Mouse (Mus musculus) neutrophil, adult 5-6 weeks (primary cell): ENCODE measurements around the gene 1600002K03Rik. TPM values are rescaled to one million over a fixed set of nuclear protein-coding genes. Genes with fewer than 3 reads are reported as not detected.
"Not testable (repeated sequence)": the region's sequence is repeated elsewhere in the genome, so short reads cannot be mapped to it uniquely, and the experiment has no call there.

Experiments
- ATAC-seq: fragments of 151-379, 151-347 bp; 2 replicates; pipeline ENCODE4 v1.8.0; 2017; ENCODE audit warnings: mild to moderate bottlenecking, moderate TSS enrichment; ENCODE audit not compliant: insufficient number of reproducible peaks, poor library complexity, low FRiP score, severe bottlenecking; ENCODE audit errors: extremely low read depth
- total RNA-seq: library from RNA; stranded (forward); fragments of 200-1000 nt; gene quantifications from 2 replicates; pipeline ENCODE4 v1.2.3, GENCODE M21; 2017

Gene 1600002K03Rik
- total RNA-seq, 1 experiment from 2014 or later: 14.2 TPM

DNA sequence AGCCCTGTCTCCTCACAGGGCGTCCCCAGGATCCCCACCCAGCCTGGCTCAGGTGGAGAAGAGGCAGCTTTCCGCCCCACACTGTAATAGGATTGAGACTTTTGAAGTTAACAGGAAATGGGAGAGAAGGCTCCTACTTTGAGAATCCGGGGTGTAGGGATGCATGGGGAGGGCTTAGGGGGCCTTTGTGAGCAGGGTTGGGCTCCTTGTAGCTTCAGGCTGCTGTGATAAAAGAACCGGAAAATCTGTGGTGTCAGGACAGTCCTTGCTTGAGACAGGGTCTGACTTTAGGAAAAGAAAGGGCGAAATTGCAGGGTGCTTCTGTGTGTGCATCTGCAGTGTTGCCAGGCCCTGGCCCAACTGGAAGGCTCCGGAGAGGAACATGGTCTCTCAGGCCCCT, 27.7 kb downstream of the 1600002K03Rik start:
- no peak for ATAC-seq

DNA sequence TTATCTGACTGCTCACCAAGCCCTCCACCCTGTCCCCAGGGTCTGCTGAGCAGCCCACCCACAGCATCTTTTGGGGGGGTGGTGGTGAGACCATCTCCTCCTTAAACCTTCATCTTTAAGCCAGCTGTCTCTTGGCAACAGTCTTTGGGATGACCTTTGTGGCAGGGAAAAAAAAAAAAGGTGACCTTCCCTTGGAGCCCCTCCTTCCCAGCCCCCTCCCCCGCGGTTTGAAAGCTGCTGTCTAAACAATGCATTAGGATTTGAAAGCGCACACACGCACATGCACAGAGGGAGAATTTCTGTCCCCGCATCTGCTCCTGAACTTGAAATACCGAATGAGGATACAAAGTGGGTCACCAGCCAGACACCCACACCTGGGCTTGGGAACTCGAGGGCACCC, 31.3 kb downstream of the 1600002K03Rik start:
- no peak for ATAC-seq

DNA sequence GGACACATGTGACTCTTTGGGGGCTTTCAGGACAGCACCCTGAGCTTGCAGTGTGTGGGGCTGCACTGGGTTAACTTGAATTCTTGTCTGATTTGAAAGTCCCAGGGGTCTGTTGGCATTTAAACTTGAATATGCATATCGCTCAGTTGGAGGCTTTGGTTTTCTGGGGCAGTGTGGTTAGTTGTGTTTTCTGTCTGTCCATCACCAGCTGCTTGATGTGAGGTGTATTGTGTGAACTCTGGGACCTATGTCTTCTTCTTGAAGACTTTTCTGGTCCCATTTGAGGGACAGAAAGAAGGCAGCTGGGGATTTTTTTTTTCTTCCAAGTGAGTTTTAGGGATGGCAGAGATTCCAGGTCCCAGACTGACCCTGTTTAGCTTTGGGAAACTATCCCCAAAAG, 34.5 kb downstream of the 1600002K03Rik start:
- no peak for ATAC-seq

DNA sequence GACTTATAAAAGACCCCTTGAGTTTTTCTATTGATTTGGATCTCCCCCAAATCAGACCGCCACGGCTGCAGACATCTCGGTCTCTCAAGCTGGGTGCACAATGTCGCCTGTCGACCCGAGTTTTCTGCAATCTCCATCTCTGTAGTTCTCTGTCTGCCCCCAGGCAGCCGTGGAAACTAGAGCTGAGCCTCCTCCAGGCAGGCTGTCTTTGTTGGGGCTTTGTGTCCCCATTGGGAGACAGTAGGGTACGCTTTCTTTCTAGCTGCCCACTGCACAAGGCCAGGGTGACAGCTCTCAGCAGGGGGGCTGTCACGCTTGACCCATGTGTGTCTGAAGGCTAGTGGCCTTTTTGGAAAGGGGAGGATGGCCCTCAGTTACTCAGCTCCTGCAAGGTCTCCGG, 34.9 kb downstream of the 1600002K03Rik start:
- no peak for ATAC-seq

DNA sequence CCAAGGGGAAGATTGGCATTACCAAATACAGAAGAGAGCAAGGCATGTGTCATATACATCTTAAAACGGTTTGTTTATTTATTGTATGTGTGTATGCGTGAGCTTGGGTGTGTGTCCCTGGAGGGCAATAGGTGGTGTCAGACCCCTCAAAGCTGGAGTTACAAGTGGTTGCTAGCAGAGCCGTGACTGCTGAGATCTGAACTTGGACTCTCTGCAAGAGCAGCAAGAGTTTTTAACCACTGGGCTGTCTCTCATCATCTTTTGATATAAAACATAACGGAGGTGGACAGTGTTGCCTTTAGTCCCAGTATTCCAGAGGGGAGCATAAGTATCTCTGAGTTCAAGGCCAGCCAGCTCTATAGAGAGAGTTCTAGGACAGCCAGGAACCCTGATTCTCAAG, 35.5 kb downstream of the 1600002K03Rik start:
- ATAC-seq: no peak

DNA sequence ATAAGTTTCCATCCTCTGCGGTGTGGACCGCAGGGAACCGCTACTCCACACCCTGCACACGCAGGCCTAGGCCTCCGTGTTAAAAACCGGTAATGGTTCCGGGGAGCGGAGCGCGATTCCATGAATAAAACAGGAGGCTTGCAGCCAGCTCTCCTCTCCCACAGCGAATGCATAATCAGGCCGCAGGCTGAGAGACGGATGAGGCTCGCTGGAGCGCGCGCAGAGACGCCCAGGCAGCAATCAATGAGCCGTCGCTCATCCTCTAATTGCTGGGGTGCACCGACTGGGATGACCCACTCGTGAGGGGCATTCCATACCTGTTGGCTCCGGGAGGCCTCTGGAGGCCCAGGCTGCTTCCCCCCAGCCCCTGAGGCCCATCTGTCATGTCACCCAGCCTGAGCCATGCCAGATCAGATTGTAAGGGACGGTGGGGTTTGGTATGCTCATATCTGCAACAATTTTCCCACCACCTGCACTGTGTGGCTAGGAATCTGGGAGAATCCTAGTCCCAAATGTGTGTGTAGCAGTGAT, 36.2 kb downstream of the 1600002K03Rik start:
- no peak for ATAC-seq

DNA sequence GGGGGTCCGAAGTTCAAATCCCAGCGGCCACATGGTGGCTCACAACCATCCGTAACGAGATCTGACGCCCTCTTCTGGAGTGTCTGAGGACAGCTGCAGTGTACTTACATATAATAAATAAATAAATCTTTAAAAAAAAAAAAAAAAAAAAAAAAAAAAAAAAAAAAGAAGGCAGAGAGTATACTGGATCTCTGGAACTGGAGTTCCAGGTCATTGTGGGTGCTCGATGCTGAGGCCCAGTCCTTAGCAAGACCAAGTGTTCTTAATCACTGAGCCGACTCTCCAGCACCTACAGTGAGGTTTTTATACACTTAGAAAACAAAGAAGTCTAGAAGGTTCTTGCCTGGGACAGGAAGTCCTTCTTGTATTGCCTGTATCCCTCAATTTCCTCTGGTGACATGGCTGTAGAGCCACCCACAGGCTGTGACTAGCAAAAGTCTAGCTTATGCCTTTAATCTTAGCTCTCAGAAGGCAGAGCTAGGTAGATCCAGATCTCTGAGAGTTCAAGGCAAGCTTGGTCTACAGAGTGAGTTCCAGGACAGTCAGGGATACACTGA, 38.9 kb downstream of the 1600002K03Rik start:
- ATAC-seq: not testable (repeated sequence)

DNA sequence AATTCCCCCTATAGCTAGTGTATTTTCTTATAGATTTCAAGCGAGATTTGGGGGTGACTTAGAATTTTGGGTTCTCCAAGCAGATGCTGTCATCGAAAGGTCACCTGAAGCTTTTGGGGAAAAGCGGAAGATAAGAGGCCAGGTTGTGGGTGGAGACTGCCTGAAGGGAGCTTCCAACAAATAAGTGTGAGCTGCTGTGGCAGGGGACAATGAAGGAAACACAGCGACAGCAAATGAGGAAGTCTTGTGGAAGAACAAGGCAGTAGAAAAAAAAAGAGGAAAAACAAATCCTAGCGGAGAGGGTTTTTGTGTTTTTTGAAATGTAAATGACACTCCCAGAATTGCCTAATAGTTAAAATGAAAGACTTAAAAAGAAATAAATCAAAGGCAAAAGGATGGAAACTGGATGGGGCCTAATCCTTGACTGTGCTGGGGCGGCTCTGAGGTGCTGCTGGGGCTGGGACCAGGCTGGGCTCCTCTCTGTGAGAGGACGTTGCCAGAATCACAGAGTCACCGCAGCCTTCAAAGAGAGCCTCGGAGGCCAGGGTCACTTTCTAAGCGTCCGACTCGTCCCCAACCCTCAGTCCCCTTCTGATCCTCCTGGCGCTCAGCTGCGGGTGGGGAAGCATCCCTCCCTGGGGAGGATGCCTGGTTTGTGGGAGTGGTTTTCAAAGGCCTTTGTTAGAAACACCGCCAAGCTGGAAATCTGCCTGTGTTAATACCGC, 42.5 kb downstream of the 1600002K03Rik start:
- no peak for ATAC-seq

DNA sequence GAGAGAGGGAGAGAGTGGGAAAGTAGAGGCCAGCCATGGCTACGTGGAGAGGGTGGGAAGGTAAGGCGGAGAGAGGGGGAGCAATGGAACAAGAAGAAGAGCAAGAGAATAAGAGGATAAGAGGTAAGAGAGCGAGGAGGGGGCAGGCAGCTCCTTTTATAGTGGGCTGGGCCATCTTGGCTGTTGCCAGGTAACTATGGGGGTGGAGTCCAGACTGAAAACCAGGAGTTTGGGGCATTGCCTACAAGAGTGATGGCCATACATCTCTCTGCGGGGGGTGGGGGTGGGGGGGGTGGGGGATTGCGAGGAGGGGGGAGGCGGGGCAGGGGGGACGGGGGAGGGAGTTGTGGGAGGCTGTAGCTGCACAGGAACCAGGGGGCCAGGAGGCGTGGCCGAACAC, 47.9 kb downstream of the 1600002K03Rik start:
- no peak for ATAC-seq

DNA sequence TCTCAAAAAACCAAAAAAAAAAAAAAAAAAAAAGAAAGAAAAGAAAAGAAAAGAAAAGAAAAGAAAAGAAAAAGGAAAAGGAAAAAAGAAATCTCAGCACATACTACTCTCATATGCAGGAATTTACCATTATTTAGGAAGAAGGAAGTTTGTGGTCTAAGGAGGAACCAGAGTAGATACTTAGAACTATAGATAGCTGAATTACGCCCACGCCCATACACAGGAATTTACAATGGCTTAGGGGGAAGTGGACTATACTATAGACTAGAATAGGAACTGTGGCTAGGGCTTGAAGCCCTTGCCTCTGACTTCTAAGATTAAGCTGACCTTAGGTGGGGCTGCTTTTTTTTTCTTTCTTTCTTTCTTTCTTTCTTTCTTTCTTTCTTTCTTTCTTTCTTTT, 50.4 kb downstream of the 1600002K03Rik start:
- ATAC-seq: not testable (repeated sequence)

Other genes with a start within 250 kb of the 1600002K03Rik start
- 58.8 and 68.0 TPM in 2 replicates for gene Arid3a, start 245.9 kb upstream of the 1600002K03Rik start, total RNA-seq
- 11.4 and 15.9 TPM in 2 replicates for gene Wdr18, start 212.8 kb upstream of the 1600002K03Rik start, total RNA-seq
- gene Grin3b, start 202.2 kb upstream of the 1600002K03Rik start, total RNA-seq: not detected in 2 replicates
- gene Tmem259, start 188.6 kb upstream of the 1600002K03Rik start, total RNA-seq: 80.7 and 81.4 TPM in 2 replicates
- gene Cnn2, start 184.4 kb upstream of the 1600002K03Rik start, total RNA-seq: 284 and 308 TPM in 2 replicates
- 45.9 and 53.7 TPM in 2 replicates for gene Abca7, start 176.4 kb upstream of the 1600002K03Rik start, total RNA-seq
- 695 and 736 TPM in 2 replicates for gene Arhgap45, start 156.3 kb upstream of the 1600002K03Rik start, total RNA-seq
- 47.7 and 66.4 TPM in 2 replicates for gene Polr2e, start 133.1 kb upstream of the 1600002K03Rik start, total RNA-seq
- gene Gpx4, start 125.8 kb upstream of the 1600002K03Rik start, total RNA-seq: 206 and 276 TPM in 2 replicates
- 232 and 238 TPM in 2 replicates for gene Sbno2, start 67.4 kb upstream of the 1600002K03Rik start, total RNA-seq
- gene Stk11, start 57.1 kb upstream of the 1600002K03Rik start, total RNA-seq: 229 and 235 TPM in 2 replicates
- 34.4 and 38.6 TPM in 2 replicates for gene Atp5d, start 34.3 kb upstream of the 1600002K03Rik start, total RNA-seq
- 0.98 and 1.6 TPM in 2 replicates for gene Cbarp, start 32.1 kb upstream of the 1600002K03Rik start, total RNA-seq
- gene Midn, start 24.7 kb upstream of the 1600002K03Rik start, total RNA-seq: 126 and 143 TPM in 2 replicates
- gene Cirbp, start 7.0 kb upstream of the 1600002K03Rik start, total RNA-seq: 151 and 158 TPM in 2 replicates
- 0.49 TPM in 1 of 2 replicates, not detected in the other for gene Efna2, start 6.5 kb downstream of the 1600002K03Rik start, total RNA-seq
- 42.0 and 43.6 TPM in 2 replicates for gene Mum1, start 53.5 kb downstream of the 1600002K03Rik start, total RNA-seq
- 54.3 and 69.8 TPM in 2 replicates for gene Ndufs7, start 76.2 kb downstream of the 1600002K03Rik start, total RNA-seq
- gene Gamt, start 88.1 kb downstream of the 1600002K03Rik start, total RNA-seq: 0.70 and 2.7 TPM in 2 replicates
- gene Dazap1, start 88.5 kb downstream of the 1600002K03Rik start, total RNA-seq: 83.8 and 93.6 TPM in 2 replicates
- gene Rps15, start 119.5 kb downstream of the 1600002K03Rik start, total RNA-seq: 1,847 and 1,925 TPM in 2 replicates
- gene Apc2, start 123.0 kb downstream of the 1600002K03Rik start, total RNA-seq: 0.23 and 0.37 TPM in 2 replicates
- gene 2310011J03Rik, start 147.6 kb downstream of the 1600002K03Rik start, total RNA-seq: 17.5 and 20.7 TPM in 2 replicates
- gene Pcsk4, start 156.6 kb downstream of the 1600002K03Rik start, total RNA-seq: 0.25 TPM in 1 of 2 replicates, not detected in the other
- gene Reep6, start 157.0 kb downstream of the 1600002K03Rik start, total RNA-seq: not detected in 2 replicates
- gene Adamtsl5, start 175.5 kb downstream of the 1600002K03Rik start, total RNA-seq: not detected in 2 replicates
- gene Plk5, start 183.5 kb downstream of the 1600002K03Rik start, total RNA-seq: not detected in 2 replicates
- gene Mex3d, start 214.7 kb downstream of the 1600002K03Rik start, total RNA-seq: 4.1 and 4.8 TPM in 2 replicates
- gene Mbd3, start 226.6 kb downstream of the 1600002K03Rik start, total RNA-seq: 26.9 and 27.0 TPM in 2 replicates
- gene Uqcr11, start 233.9 kb downstream of the 1600002K03Rik start, total RNA-seq: 35.4 and 38.2 TPM in 2 replicates